Mouse (Mus musculus) liver, postnatal 0 days (tissue): ENCODE measurements around the gene Rbfox3.

Experiments
- CTCF ChIP-seq: sonication (generic); IDR thresholded peaks from 2 replicates; pipeline ENCODE4 v1.5.1; 2016; ENCODE audit warnings: antibody characterized with exemption, low read depth
- EP300 ChIP-seq: IDR thresholded peaks from 2 replicates; pipeline ENCODE4 v1.6.1; 2016; ENCODE audit warnings: antibody characterized with exemption, low read depth, mild to moderate bottlenecking

GRCm38 (mm10) chr11:118690262-118690661 lies 221.1 kb downstream of the Rbfox3 start:
- no peak for TF ChIP-seq CTCF
- TF ChIP-seq EP300, result no peak
